ENCODE assay signal across 14 mouse cellular contexts in genomic region chr4:142350986-142351385, GRCm38 (mm10).
"Had no signal": no experiment of that assay in that cellular context is flagged by ENCODE, and none has a peak within 500 bp of the region (broad histone marks: within the 10 kb centered on the region; RNA-seq: fewer than 3 reads in every experiment).

No protein-coding gene starts in this region.

- DNase-seq: cerebellum, adult 9-11 months; cerebellum, postnatal 14 days; cerebellum, postnatal 25 days; cerebellum, postnatal 36 days; embryo, embryonic 11 days; forebrain, postnatal 0 days; gastrocnemius, adult 2 months; gastrocnemius, postnatal 10 days; gastrocnemius, postnatal 14 days; gastrocnemius, postnatal 25 days; gastrocnemius, postnatal 36 days; heart, adult 11 months; heart, adult 18-20 months; heart, adult 2 months had no signal
